Comparison of ENCODE assay signal across 15 mouse cellular contexts in the genomic region with DNA sequence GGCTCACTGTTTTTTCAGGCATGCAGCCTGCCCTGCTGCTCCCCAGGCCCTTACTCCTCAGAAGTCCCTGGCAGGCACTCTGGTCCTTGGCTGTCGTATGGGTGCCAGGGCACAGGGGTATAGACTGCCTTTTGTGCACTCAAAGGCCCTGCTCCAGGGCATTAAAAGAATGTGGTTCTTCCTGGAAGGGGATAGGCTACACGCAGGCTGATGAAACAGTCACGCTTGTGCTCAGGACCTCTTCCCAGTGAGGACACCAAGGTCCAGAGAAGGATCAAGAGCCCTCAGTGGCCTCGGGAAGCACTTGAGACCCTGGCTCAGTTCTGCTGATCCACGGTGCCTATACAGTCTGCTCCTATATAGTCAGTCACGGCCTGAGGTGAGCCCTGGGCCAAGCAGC. TPM values are rescaled to one million over a fixed set of nuclear protein-coding genes. Genes with fewer than 3 reads are reported as not detected.
A peak's percentile ranks its signal among the peaks of the same experiment; 100 is the strongest.
DNase-seq lines count a peak whose midpoint lies in the region; ATAC-seq and TF ChIP-seq lines count a peak whose summit lies in the region.
"Had no signal": no experiment of that assay in that cellular context is flagged by ENCODE, and none has a peak within 500 bp of the region (broad histone marks: within the 10 kb centered on the region; RNA-seq: fewer than 3 reads in every experiment).

No protein-coding gene starts in this region.

- no peaks in the 10 kb centered on the region for H3K9me3 ChIP-seq in heart, embryonic 11.5 days (replicated peaks; ENCODE audit: control insufficient read depth, low read length)
- no peaks in the 10 kb centered on the region for H3K9me3 ChIP-seq in lung, embryonic 15.5 days
- H3K9me3 ChIP-seq in embryonic facial prominence, embryonic 10.5 days: no peaks in the 10 kb centered on the region
- H3K9me3 ChIP-seq in limb, embryonic 10.5 days (replicated peaks): no peaks in the 10 kb centered on the region

- no peak overlapping the region for H3K4me3 ChIP-seq in heart, embryonic 11.5 days (ENCODE audit: low read depth, low read length)
- no peak overlapping the region for H3K4me3 ChIP-seq in lung, embryonic 15.5 days
- no peak overlapping the region for H3K4me3 ChIP-seq in lung, adult 2 months (replicated peaks; ENCODE audit: extremely low read depth, low read depth, low read length)
- no peak overlapping the region for H3K4me3 ChIP-seq in embryonic facial prominence, embryonic 10.5 days
- H3K4me3 ChIP-seq in limb, embryonic 10.5 days: no peak overlapping the region
- H3K4me3 ChIP-seq: megakaryocyte, embryonic 14.5 days; myocyte had no signal

- no peaks in the 10 kb centered on the region; the same call in 1 of the 2 replicates for H3K36me3 ChIP-seq in heart, embryonic 11.5 days (ENCODE audit: control insufficient read depth, insufficient read depth, low read length)
- 0 out of 2 replicates have a peak, but pooled peaks cover 4% of the 10 kb centered on the region for H3K36me3 ChIP-seq in lung, embryonic 15.5 days
- peaks cover 21% of the 10 kb centered on the region for H3K36me3 ChIP-seq in embryonic facial prominence, embryonic 10.5 days (replicated peaks)
- peaks cover 18% of the 10 kb centered on the region for H3K36me3 ChIP-seq in limb, embryonic 10.5 days

- ATAC-seq in heart, embryonic 11.5 days (replicated peaks; ENCODE audit: insufficient number of reproducible peaks, low FRiP score, low TSS enrichment): no peak
- ATAC-seq in lung, embryonic 15.5 days (ENCODE audit: borderline replicate concordance, extremely low read depth, low FRiP score, low TSS enrichment): no peak
- ATAC-seq: Patski had no signal

- no peak overlapping the region for H3K27ac ChIP-seq in heart, embryonic 11.5 days (ENCODE audit: low read depth, low read length)
- peak overlapping the region; percentile 78 for H3K27ac ChIP-seq in lung, embryonic 15.5 days
- peak overlapping the region; percentile 90 for H3K27ac ChIP-seq in embryonic facial prominence, embryonic 10.5 days (replicated peaks)
- peak overlapping the region; percentile 91 for H3K27ac ChIP-seq in limb, embryonic 10.5 days

- H3K9ac ChIP-seq in heart, embryonic 11.5 days (ENCODE audit: low read depth, low read length): peak overlapping the region; percentile 3; the same call in 1 of the 2 replicates
- H3K9ac ChIP-seq in lung, embryonic 15.5 days: no peak overlapping the region

- no peak for TF ChIP-seq CTCF in lung, adult 2 months (IDR thresholded peaks at IDR 0.05; ENCODE audit: insufficient read depth, low read length)

- no peak overlapping the region for H3K4me2 ChIP-seq in heart, embryonic 11.5 days
- no peak overlapping the region for H3K4me2 ChIP-seq in lung, embryonic 15.5 days

- peaks cover 49% of the 10 kb centered on the region for H3K4me1 ChIP-seq in heart, embryonic 11.5 days (ENCODE audit: control insufficient read depth, insufficient read depth, low read length)
- H3K4me1 ChIP-seq in lung, embryonic 15.5 days: peaks cover 68% of the 10 kb centered on the region
- peaks cover 23% of the 10 kb centered on the region; the same call in 1 of the 2 replicates for H3K4me1 ChIP-seq in lung, adult 2 months (ENCODE audit: control insufficient read depth, insufficient read depth, low read length)
- H3K4me1 ChIP-seq in embryonic facial prominence, embryonic 10.5 days: peaks cover 74% of the 10 kb centered on the region
- H3K4me1 ChIP-seq in limb, embryonic 10.5 days: peaks cover 76% of the 10 kb centered on the region

- no peak for DNase-seq in heart, postnatal 4 days
- no peak for DNase-seq in lung, adult 2 months
- no peak for DNase-seq in embryonic facial prominence, embryonic 10.5 days (ENCODE audit: low spot score)
- DNase-seq in limb, embryonic 10.5 days (ENCODE audit: low spot score): no peak
- no peak for DNase-seq in cerebellum, adult 8-10 months
- DNase-seq in gastrocnemius, postnatal 25 days: no peak
- DNase-seq: cerebellum, adult 9-11 months; heart, adult 18-20 months; heart, postnatal 36 days; kidney, postnatal 14 days had no signal

- no peak for TF ChIP-seq POLR2A in lung, adult 2 months (IDR thresholded peaks at IDR 0.05; ENCODE audit: borderline replicate concordance, extremely low read depth, low read depth, low read length)

- H3K27me3 ChIP-seq in heart, embryonic 11.5 days (ENCODE audit: control insufficient read depth, insufficient read depth, low read length): no peaks in the 10 kb centered on the region
- no peaks in the 10 kb centered on the region for H3K27me3 ChIP-seq in lung, embryonic 15.5 days
- no peaks in the 10 kb centered on the region for H3K27me3 ChIP-seq in embryonic facial prominence, embryonic 10.5 days (replicated peaks; ENCODE audit: low read depth, poor library complexity, severe bottlenecking)
- H3K27me3 ChIP-seq in limb, embryonic 10.5 days (ENCODE audit: low read depth, poor library complexity, severe bottlenecking): no peaks in the 10 kb centered on the region
- H3K27me3 ChIP-seq: megakaryocyte, embryonic 14.5 days; Patski had no signal

- WGBS in heart, embryonic 11.5 days (ENCODE audit: insufficient replicate concordance): 70% methylated on average over 6 of the region's 6 CpGs
- 59% methylated on average over 6 of the region's 6 CpGs for WGBS in lung, embryonic 15.5 days
- 54% methylated on average over 6 of the region's 6 CpGs for WGBS in lung, adult 2 months
- 60% methylated on average over 6 of the region's 6 CpGs for WGBS in embryonic facial prominence, embryonic 10.5 days
- 76% methylated on average over 6 of the region's 6 CpGs for WGBS in limb, embryonic 10.5 days

RNA-seq across cellular contexts. Expression of gene Srebf1, which starts 9.1 kb away (rescaled TPM):
- 39.0 and 41.0 TPM in 2 replicates for polyA plus RNA-seq in heart, embryonic 11.5 days (2014; fragmentation: Nextera tagmentation; extraction: Ambion mirVana)
- total RNA-seq in heart, postnatal 4 days (2021): 10 to 100 TPM; 35.8 to 50.8 TPM
- 74.3 and 76.8 TPM in 2 replicates for polyA plus RNA-seq in lung, embryonic 15.5 days (2015; fragmentation: Nextera tagmentation; extraction: Ambion mirVana)
- polyA plus RNA-seq in lung, adult 2 months (2012; rRNA removed): 206 and 236 TPM in 2 replicates
- polyA plus RNA-seq in embryonic facial prominence, embryonic 10.5 days (2016; fragmentation: Nextera tagmentation; extraction: Ambion mirVana): 50.9 and 52.1 TPM in 2 replicates
- 56.2 and 56.6 TPM in 2 replicates for polyA plus RNA-seq in limb, embryonic 10.5 days (2016; fragmentation: Nextera tagmentation; extraction: Ambion mirVana)
- total RNA-seq in gastrocnemius, postnatal 25 days (2021): 10 to 100 TPM; 16.8 to 20.0 TPM
